Mouse (Mus musculus) urinary bladder, postnatal 4 days (tissue): ENCODE results near the gene Gtpbp6.
"Not testable (repeated sequence)": the region's sequence is repeated elsewhere in the genome, so short reads cannot be mapped to it uniquely, and the experiment has no call there.

Source experiments
- DNase-seq, 2 experiments: peaks; one replicate each; pipeline ENCODE4 v3.0.0; 2021 to 2022; ENCODE audit warnings: low spot score in 2 of 2

Gtpbp6 gene

GRCm38 (mm10) chr5:110107581-110108304 lies at the start of gene Gtpbp6:
Gtpbp6 (minus strand) TSS chr5:110108197.
- peak; percentile 95 to 97 for DNase-seq

GRCm38 (mm10) chr5:110143007-110143406 lies 35.0 kb upstream of the Gtpbp6 start:
- no peak for DNase-seq

- no peak for DNase-seq
Observed at GRCm38 (mm10) chr5:110142309-110142708, 34.3 kb upstream of the Gtpbp6 start.

GRCm38 (mm10) chr5:110140424-110140823 lies 32.4 kb upstream of the Gtpbp6 start:
- DNase-seq = no peak

- no peak for DNase-seq
Observed at GRCm38 (mm10) chr5:110139325-110139724, 31.3 kb upstream of the Gtpbp6 start.

- no peak for DNase-seq
Observed at GRCm38 (mm10) chr5:110137816-110138215, 29.8 kb upstream of the Gtpbp6 start.

GRCm38 (mm10) chr5:110136087-110136464 lies 28.1 kb upstream of the Gtpbp6 start:
- DNase-seq = no peak

GRCm38 (mm10) chr5:110135293-110136086 lies 27.5 kb upstream of the Gtpbp6 start, which contains the start of gene Chfr:
Chfr (plus strand) TSS chr5:110135842.
- DNase-seq = peak; percentile 97 to 98

GRCm38 (mm10) chr5:110122380-110122779 lies 14.4 kb upstream of the Gtpbp6 start:
- DNase-seq = not testable (repeated sequence)

GRCm38 (mm10) chr5:110109991-110110441 lies 2.0 kb upstream of the Gtpbp6 start, which contains the start of gene Zfp605:
Zfp605 (plus strand) TSS chr5:110110092.
- DNase-seq = peak; percentile 79 to 89

GRCm38 (mm10) chr5:110108305-110108628 lies 270 bp upstream of the Gtpbp6 start:
- no peak for DNase-seq

GRCm38 (mm10) chr5:110106901-110107564 lies 964 bp downstream of the Gtpbp6 start:
- DNase-seq = peak in 1 of 2 experiments; percentile 48

GRCm38 (mm10) chr5:110106140-110106871 lies 1.7 kb downstream of the Gtpbp6 start:
- DNase-seq = no peak

GRCm38 (mm10) chr5:110104616-110105380 lies 3.2 kb downstream of the Gtpbp6 start:
- DNase-seq = no peak

- DNase-seq = no peak
Observed at GRCm38 (mm10) chr5:110103901-110104615, 3.9 kb downstream of the Gtpbp6 start.

GRCm38 (mm10) chr5:110102853-110103625 lies 5.0 kb downstream of the Gtpbp6 start:
- DNase-seq = no peak

GRCm38 (mm10) chr5:110102429-110102828 lies 5.6 kb downstream of the Gtpbp6 start:
- DNase-seq = no peak

GRCm38 (mm10) chr5:110101716-110102347 lies 6.2 kb downstream of the Gtpbp6 start:
- no peak for DNase-seq
